Mouse (Mus musculus) kidney, embryonic 16.5 days (tissue): Measurements from ENCODE around the gene Lpar1. TPM values are rescaled to one million over a fixed set of nuclear protein-coding genes. Genes with fewer than 3 reads are reported as not detected.

ENCODE experiments used
- ATAC-seq: fragments of 200-750 bp; cut with Nextera tagmentation; 2 replicates; pipeline ENCODE4 v1.8.0; 2017; ENCODE audit warnings: moderate TSS enrichment; ENCODE audit not compliant: low FRiP score, low TSS enrichment
- H3K27ac ChIP-seq: fragments of 300-500 bp; sonication (generic); 2 replicates; pipeline ENCODE4 v1.5.1; 2014; ENCODE audit warnings: low read length
- H3K27me3 ChIP-seq: fragments of 300-500 bp; sonication (generic); 2 replicates; pipeline ENCODE4 v1.6.1; 2014; ENCODE audit warnings: low read length, control low read depth, mixed read lengths; ENCODE audit not compliant: insufficient read depth
- H3K36me3 ChIP-seq: fragments of 300-500 bp; sonication (generic); 2 replicates; pipeline ENCODE4 v1.6.1; 2014; ENCODE audit warnings: low read length, control low read depth, mixed read lengths; ENCODE audit not compliant: insufficient read depth
- H3K4me1 ChIP-seq: fragments of 300-500 bp; sonication (generic); 2 replicates; pipeline ENCODE4 v1.6.1; 2014; ENCODE audit warnings: low read length, control low read depth, mixed read lengths; ENCODE audit not compliant: insufficient read depth
- H3K4me2 ChIP-seq: fragments of 300-500 bp; sonication (generic); replicated peaks from 2 replicates; pipeline ENCODE4 v1.6.1; 2014; ENCODE audit warnings: low read depth, low read length
- H3K4me3 ChIP-seq: fragments of 300-500 bp; sonication (generic); 2 replicates; pipeline ENCODE4 v1.5.1; 2014; ENCODE audit warnings: mild to moderate bottlenecking, low read length
- H3K9ac ChIP-seq: fragments of 300-500 bp; sonication (generic); replicated peaks from 2 replicates; pipeline ENCODE4 v1.6.1; 2014; ENCODE audit warnings: low read length
- H3K9me3 ChIP-seq: fragments of 300-500 bp; sonication (generic); 2 replicates; pipeline ENCODE4 v1.6.1; 2016; ENCODE audit warnings: low read length, control low read depth
- WGBS: fragments of 180-500 bp; shearing (Covaris S2); extraction: QIAGEN DNeasy Blood & Tissue Kit; methylation state at CpG from one replicate; pipeline ENCODE4 v1.1.7; 2014; 5-methylcytosine and 5-hydroxymethylcytosine counted together
- polyA plus RNA-seq: library from polyadenylated mRNA; unstranded; fragments of >200 nt; fragmentation: Nextera tagmentation; extraction: Ambion mirVana; gene quantifications from 2 replicates; pipeline ENCODE4 v1.2.1, GENCODE M21; 2015

Gene Lpar1
- polyA plus RNA-seq, 1 experiment from 2014 or later = 36.2 TPM

- no peaks in the 10 kb centered on the region for H3K27me3 ChIP-seq
- H3K4me3 ChIP-seq = no peak overlapping the region
- no peaks in the 10 kb centered on the region for H3K36me3 ChIP-seq
- no peak overlapping the region for H3K27ac ChIP-seq
- no peaks in the 10 kb centered on the region for H3K4me1 ChIP-seq
- no peak overlapping the region for H3K4me2 ChIP-seq
- no peak for ATAC-seq
- H3K9me3 ChIP-seq = no peaks in the 10 kb centered on the region
- WGBS = 78% methylated on average over 6 of the region's 6 CpGs
- no peak overlapping the region for H3K9ac ChIP-seq
Measured at GRCm38 (mm10) chr4:58445846-58446245, 107.9 kb downstream of the Lpar1 start.

- H3K27me3 ChIP-seq = no peaks in the 10 kb centered on the region
- H3K4me1 ChIP-seq = peaks cover 7% of the 10 kb centered on the region
- H3K9me3 ChIP-seq = no peaks in the 10 kb centered on the region
- no peak overlapping the region for H3K4me3 ChIP-seq
- no peaks in the 10 kb centered on the region for H3K36me3 ChIP-seq
- no peak overlapping the region for H3K9ac ChIP-seq
- WGBS = 30% methylated on average over 5 of the region's 5 CpGs
- no peak for ATAC-seq
- H3K27ac ChIP-seq = no peak overlapping the region
- H3K4me2 ChIP-seq = no peak overlapping the region
Measured at GRCm38 (mm10) chr4:58442338-58442737, 111.4 kb downstream of the Lpar1 start.

- Histone ChIP-seq H3K9me3 (no peaks in the 10 kb centered on the region), H3K27ac (no peak overlapping the region), H3K36me3 (peaks cover 5% of the 10 kb centered on the region; the same call in 1 of the 2 replicates), H3K4me3 (no peak overlapping the region), H3K4me1 (peaks cover 7% of the 10 kb centered on the region), H3K27me3 (no peaks in the 10 kb centered on the region), H3K4me2 (no peak overlapping the region), H3K9ac (no peak overlapping the region)
- no peak for ATAC-seq
- WGBS = 38% methylated on average over 7 of the region's 7 CpGs
Measured at GRCm38 (mm10) chr4:58438654-58439053, 115.0 kb downstream of the Lpar1 start.

- 87% methylated on average over 15 of the region's 15 CpGs for WGBS
- H3K4me3 ChIP-seq = no peak overlapping the region
- H3K36me3 ChIP-seq = peaks cover 5% of the 10 kb centered on the region; the same call in 1 of the 2 replicates
- no peaks in the 10 kb centered on the region for H3K27me3 ChIP-seq
- no peaks in the 10 kb centered on the region for H3K9me3 ChIP-seq
- H3K4me1 ChIP-seq = peaks cover 7% of the 10 kb centered on the region
- H3K9ac ChIP-seq = no peak overlapping the region
- H3K27ac ChIP-seq = no peak overlapping the region
- no peak overlapping the region for H3K4me2 ChIP-seq
- ATAC-seq = no peak
Measured at GRCm38 (mm10) chr4:58437271-58437670, 116.4 kb downstream of the Lpar1 start.

- 75% methylated on average over 9 of the region's 9 CpGs for WGBS
- no peaks in the 10 kb centered on the region for H3K4me1 ChIP-seq
Measured at GRCm38 (mm10) chr4:58423276-58423930, 130.3 kb downstream of the Lpar1 start.

GRCm38 (mm10) chr4:58419225-58419624, 134.5 kb downstream of the Lpar1 start:
- ATAC-seq = no peak
- Histone ChIP-seq H3K4me3 (no peak overlapping the region), H3K27ac (no peak overlapping the region), H3K9me3 (no peaks in the 10 kb centered on the region; the same call in 1 of the 2 replicates), H3K4me1 (no peaks in the 10 kb centered on the region), H3K9ac (no peak overlapping the region), H3K27me3 (no peaks in the 10 kb centered on the region), H3K36me3 (no peaks in the 10 kb centered on the region), H3K4me2 (no peak overlapping the region)
- WGBS = 45% methylated on average over 5 of the region's 5 CpGs

More at GRCm38 (mm10) chr4:58423276-58423930, 130.3 kb downstream of the Lpar1 start:
- Histone ChIP-seq H3K27ac (no peak overlapping the region), H3K36me3 (no peaks in the 10 kb centered on the region), H3K4me2 (no peak overlapping the region), H3K4me3 (no peak overlapping the region), H3K9me3 (no peaks in the 10 kb centered on the region; the same call in 1 of the 2 replicates), H3K9ac (no peak overlapping the region), H3K27me3 (no peaks in the 10 kb centered on the region)
- no peak for ATAC-seq

GRCm38 (mm10) chr4:58417319-58417718, 136.4 kb downstream of the Lpar1 start:
- WGBS = 71% methylated on average over 4 of the region's 4 CpGs
- H3K4me1 ChIP-seq = no peaks in the 10 kb centered on the region
- H3K4me3 ChIP-seq = no peak overlapping the region
- no peaks in the 10 kb centered on the region for H3K27me3 ChIP-seq
- H3K27ac ChIP-seq = no peak overlapping the region
- no peaks in the 10 kb centered on the region; the same call in 1 of the 2 replicates for H3K9me3 ChIP-seq
- ATAC-seq = no peak
- no peak overlapping the region for H3K9ac ChIP-seq
- no peak overlapping the region for H3K4me2 ChIP-seq
- no peaks in the 10 kb centered on the region for H3K36me3 ChIP-seq

- H3K9ac ChIP-seq = no peak overlapping the region
- H3K9me3 ChIP-seq = no peaks in the 10 kb centered on the region
- H3K27ac ChIP-seq = no peak overlapping the region
- no peaks in the 10 kb centered on the region for H3K36me3 ChIP-seq
- WGBS = 95% methylated on average over 3 of the region's 3 CpGs
- H3K4me2 ChIP-seq = no peak overlapping the region
- H3K27me3 ChIP-seq = no peaks in the 10 kb centered on the region
- H3K4me3 ChIP-seq = no peak overlapping the region
- H3K4me1 ChIP-seq = no peaks in the 10 kb centered on the region
- ATAC-seq = no peak
Measured at GRCm38 (mm10) chr4:58415537-58415936, 138.2 kb downstream of the Lpar1 start.

GRCm38 (mm10) chr4:58413188-58414185, 140.2 kb downstream of the Lpar1 start:
- Histone ChIP-seq H3K27ac (peak overlapping the region; percentile 76), H3K27me3 (no peaks in the 10 kb centered on the region), H3K4me2 (no peak overlapping the region), H3K4me1 (no peaks in the 10 kb centered on the region), H3K36me3 (no peaks in the 10 kb centered on the region), H3K9ac (no peak overlapping the region), H3K4me3 (no peak overlapping the region), H3K9me3 (no peaks in the 10 kb centered on the region)
- ATAC-seq = peak; percentile 54; the same call in 1 of the 2 replicates
- WGBS = 60% methylated on average over 13 of the region's 13 CpGs
